ENCODE assay signal across 8 mouse cellular contexts in genomic region chr9:114672703-114673561, GRCm38 (mm10). TPM values are rescaled to one million over a fixed set of nuclear protein-coding genes. Genes with fewer than 3 reads are reported as not detected.
DNase-seq lines count a peak whose midpoint lies in the region; ATAC-seq and TF ChIP-seq lines count a peak whose summit lies in the region.

No protein-coding gene starts in this region.

- no peak for TF ChIP-seq EP300 in stomach, postnatal 0 days (optimal IDR thresholded peaks at IDR 0.05)

- DNase-seq in kidney, postnatal 36 days = peak; percentile 26 to 49
- no peak for DNase-seq in kidney, postnatal 10 days
- peak; percentile 71 to 79 for DNase-seq in cerebellum, adult 2 months
- peak; percentile 18 for DNase-seq in frontal cortex, postnatal 25 days (ENCODE audit: low spot score in 2 of 2)
- peak; percentile 72 for DNase-seq in midbrain, embryonic 14.5 days
- DNase-seq in stomach, postnatal 0 days (ENCODE audit: low spot score) = no peak
- no peak for DNase-seq in ovary, postnatal 14 days (ENCODE audit: low spot score)

- no peaks in the 10 kb centered on the region for H3K27me3 ChIP-seq in cerebellum, adult 2 months (ENCODE audit: control insufficient read depth, insufficient read depth, low read length)
- no peaks in the 10 kb centered on the region for H3K27me3 ChIP-seq in intestine, postnatal 0 days (replicated peaks; ENCODE audit: control insufficient read depth, insufficient read depth, low read length)
- no peaks in the 10 kb centered on the region for H3K27me3 ChIP-seq in midbrain, embryonic 14.5 days (ENCODE audit: control insufficient read depth, insufficient read depth, low read length)
- no peaks in the 10 kb centered on the region for H3K27me3 ChIP-seq in stomach, postnatal 0 days (ENCODE audit: control insufficient read depth, insufficient read depth, low read length)

- no peaks in the 10 kb centered on the region for H3K9me3 ChIP-seq in intestine, postnatal 0 days (ENCODE audit: control insufficient read depth)
- H3K9me3 ChIP-seq in midbrain, embryonic 14.5 days (ENCODE audit: control insufficient read depth, low read length) = no peaks in the 10 kb centered on the region
- no peaks in the 10 kb centered on the region for H3K9me3 ChIP-seq in stomach, postnatal 0 days (ENCODE audit: control insufficient read depth, low read length)

- peaks cover 6% of the 10 kb centered on the region; the same call in 1 of the 2 replicates for H3K4me1 ChIP-seq in cerebellum, adult 2 months (ENCODE audit: control insufficient read depth, insufficient read depth, low read length)
- H3K4me1 ChIP-seq in intestine, postnatal 0 days (replicated peaks; ENCODE audit: control insufficient read depth, insufficient read depth, low read length) = 0 out of 2 replicates have a peak, but pooled peaks cover 5% of the 10 kb centered on the region
- peaks cover 4% of the 10 kb centered on the region for H3K4me1 ChIP-seq in midbrain, embryonic 14.5 days (ENCODE audit: control insufficient read depth, insufficient read depth, low read length)
- no peaks in the 10 kb centered on the region; the same call in 1 of the 2 replicates for H3K4me1 ChIP-seq in stomach, postnatal 0 days (replicated peaks; ENCODE audit: control insufficient read depth, insufficient read depth)

- no peaks in the 10 kb centered on the region for H3K36me3 ChIP-seq in intestine, postnatal 0 days (ENCODE audit: control insufficient read depth, insufficient read depth)
- no peaks in the 10 kb centered on the region for H3K36me3 ChIP-seq in midbrain, embryonic 14.5 days (ENCODE audit: control insufficient read depth, insufficient read depth, low read length)
- H3K36me3 ChIP-seq in stomach, postnatal 0 days (ENCODE audit: control insufficient read depth, insufficient read depth, low read length) = no peaks in the 10 kb centered on the region

- H3K4me3 ChIP-seq in cerebellum, adult 2 months (replicated peaks; ENCODE audit: insufficient read depth, low read depth, low read length) = peak overlapping the region; percentile 59
- H3K4me3 ChIP-seq in intestine, postnatal 0 days (ENCODE audit: low read depth, low read length) = peak overlapping the region; percentile 29
- peak overlapping the region; percentile 35 for H3K4me3 ChIP-seq in midbrain, embryonic 14.5 days (replicated peaks; ENCODE audit: low read depth, low read length)
- H3K4me3 ChIP-seq in stomach, postnatal 0 days (ENCODE audit: low read depth, low read length) = peak overlapping the region; percentile 21

- 0 out of 2 replicates have a peak overlapping the region, but pooled peaks have one; percentile 28 for H3K9ac ChIP-seq in intestine, postnatal 0 days (ENCODE audit: low read depth, low read length)
- peak overlapping the region; percentile 64 for H3K9ac ChIP-seq in midbrain, embryonic 14.5 days (replicated peaks; ENCODE audit: low read length)
- H3K9ac ChIP-seq in stomach, postnatal 0 days (ENCODE audit: low read length) = peak overlapping the region; percentile 27; the same call in 1 of the 2 replicates

- peak overlapping the region; percentile 87 for H3K27ac ChIP-seq in cerebellum, adult 2 months (ENCODE audit: insufficient read depth, low read length)
- no peak overlapping the region for H3K27ac ChIP-seq in intestine, postnatal 0 days (ENCODE audit: low read depth, low read length)
- H3K27ac ChIP-seq in midbrain, embryonic 14.5 days (replicated peaks; ENCODE audit: low read depth, low read length) = peak overlapping the region; percentile 88
- no peak overlapping the region for H3K27ac ChIP-seq in stomach, postnatal 0 days (replicated peaks)

- 2% methylated on average over 24 of the region's 24 CpGs for WGBS in cerebellum, adult 2 months
- 7% methylated on average over 24 of the region's 24 CpGs for WGBS in intestine, postnatal 0 days
- WGBS in midbrain, embryonic 14.5 days = 3% methylated on average over 24 of the region's 24 CpGs
- WGBS in stomach, postnatal 0 days = 5% methylated on average over 24 of the region's 24 CpGs

- no peak for TF ChIP-seq CTCF in cerebellum, adult 2 months (IDR thresholded peaks at IDR 0.05; ENCODE audit: borderline replicate concordance, insufficient read depth, low read depth, low read length)
- no peak for TF ChIP-seq CTCF in intestine, postnatal 0 days (IDR thresholded peaks at IDR 0.05; ENCODE audit: low read depth)
- no peak for TF ChIP-seq CTCF in stomach, postnatal 0 days (IDR thresholded peaks at IDR 0.05; ENCODE audit: low read depth)

- peak overlapping the region; percentile 64 for H3K4me2 ChIP-seq in intestine, postnatal 0 days (replicated peaks; ENCODE audit: low read depth)
- H3K4me2 ChIP-seq in midbrain, embryonic 14.5 days (ENCODE audit: low read length) = peak overlapping the region; percentile 58
- H3K4me2 ChIP-seq in stomach, postnatal 0 days (replicated peaks; ENCODE audit: low read depth) = peak overlapping the region; percentile 50

- TF ChIP-seq POLR2A in cerebellum, adult 2 months (IDR thresholded peaks at IDR 0.05; ENCODE audit: borderline replicate concordance, insufficient read depth, low read length) = peak; percentile 76; the same call in 1 of the 2 replicates

- no peak for ATAC-seq in intestine, postnatal 0 days
- ATAC-seq in midbrain, embryonic 14.5 days (ENCODE audit: low FRiP score, low TSS enrichment) = peak; percentile 62; the same call in 1 of the 2 replicates
- no peak for ATAC-seq in stomach, postnatal 0 days (ENCODE audit: low FRiP score, low TSS enrichment)

RNA-seq across cellular contexts. Expression of gene Dync1li1, which starts 15.7 kb away (rescaled TPM):
- 64.9 and 67.0 TPM in 2 replicates for polyA plus RNA-seq in cerebellum, adult 2 months (2012; rRNA removed)
- 39.3 and 40.0 TPM in 2 replicates for polyA plus RNA-seq in intestine, postnatal 0 days (2015; fragmentation: Nextera tagmentation; extraction: Ambion mirVana)
- 106 and 107 TPM in 2 replicates for polyA plus RNA-seq in midbrain, embryonic 14.5 days (2014; fragmentation: Nextera tagmentation; extraction: Ambion mirVana)
- polyA plus RNA-seq in stomach, postnatal 0 days (2015; fragmentation: Nextera tagmentation; extraction: Ambion mirVana) = 35.7 TPM in 2 replicates

RNA-seq across cellular contexts. Expression of gene Cnot10, which starts 32.9 kb away (rescaled TPM):
- 69.7 and 70.9 TPM in 2 replicates for polyA plus RNA-seq in cerebellum, adult 2 months (2012; rRNA removed)
- 22.5 and 25.0 TPM in 2 replicates for polyA plus RNA-seq in intestine, postnatal 0 days (2015; fragmentation: Nextera tagmentation; extraction: Ambion mirVana)
- polyA plus RNA-seq in midbrain, embryonic 14.5 days (2014; fragmentation: Nextera tagmentation; extraction: Ambion mirVana) = 44.0 and 56.7 TPM in 2 replicates
- polyA plus RNA-seq in stomach, postnatal 0 days (2015; fragmentation: Nextera tagmentation; extraction: Ambion mirVana) = 24.4 and 26.4 TPM in 2 replicates

RNA-seq across cellular contexts. Expression of gene Cmtm6, which starts 58.0 kb away (rescaled TPM):
- 14.6 and 15.2 TPM in 2 replicates for polyA plus RNA-seq in cerebellum, adult 2 months (2012; rRNA removed)
- 87.8 and 98.2 TPM in 2 replicates for polyA plus RNA-seq in intestine, postnatal 0 days (2015; fragmentation: Nextera tagmentation; extraction: Ambion mirVana)
- 13.8 and 19.2 TPM in 2 replicates for polyA plus RNA-seq in midbrain, embryonic 14.5 days (2014; fragmentation: Nextera tagmentation; extraction: Ambion mirVana)
- 50.9 and 53.9 TPM in 2 replicates for polyA plus RNA-seq in stomach, postnatal 0 days (2015; fragmentation: Nextera tagmentation; extraction: Ambion mirVana)

Comparison
In these comparisons a context has a peak if more than half of its experiments do, and no peak if none do; other contexts are left out.
1. DNase-seq: peak in kidney, postnatal 36 days (2 of 2), cerebellum, adult 2 months (2 of 2), frontal cortex, postnatal 25 days (2 of 2) and midbrain, embryonic 14.5 days (single experiment); none in kidney, postnatal 10 days (single experiment), stomach, postnatal 0 days (single experiment) and ovary, postnatal 14 days (single experiment).
2. H3K27ac ChIP-seq: peak in cerebellum, adult 2 months (single experiment) and midbrain, embryonic 14.5 days (single experiment); none in intestine, postnatal 0 days (single experiment) and stomach, postnatal 0 days (single experiment).
3. Peak in every context shown above with its lines, with median percentiles within 50 percentile points of each other: H3K4me3 ChIP-seq, H3K4me2 ChIP-seq and H3K9ac ChIP-seq.